Mouse (Mus musculus): ENCODE measurements around the gene Nipsnap1.

GRCm38 (mm10) chr11:4827340-4827739 lies 46.4 kb upstream of the Nipsnap1 start:
- TF ChIP-seq POLR2A (IDR thresholded peaks at IDR 0.05; ENCODE audit: insufficient read depth, low read depth, low read length) (no peak), CTCF (IDR thresholded peaks at IDR 0.05; ENCODE audit: insufficient read depth, low read depth, low read length) (no peak)

All from olfactory bulb, adult 2 months (tissue).